Mouse (Mus musculus) bone marrow macrophage, adult 2 months (primary cell): ENCODE measurements at regions not wholly inside any gene's neighbourhood (a gene's known extent, or its start where the extent isn't known, plus 50 kb on each side); places are given as distances from the start of the nearest gene placed in this dataset.

Source experiments
- CTCF ChIP-seq: IDR thresholded peaks from 2 replicates; pipeline ENCODE4 v1.5.1; 2012; ENCODE audit warnings: low read depth, mild to moderate bottlenecking, low read length, moderate library complexity
- POLR2A ChIP-seq: IDR thresholded peaks from 2 replicates; pipeline ENCODE4 v1.6.1; 2012; ENCODE audit warnings: mild to moderate bottlenecking, low read depth, low read length, borderline replicate concordance

DNA sequence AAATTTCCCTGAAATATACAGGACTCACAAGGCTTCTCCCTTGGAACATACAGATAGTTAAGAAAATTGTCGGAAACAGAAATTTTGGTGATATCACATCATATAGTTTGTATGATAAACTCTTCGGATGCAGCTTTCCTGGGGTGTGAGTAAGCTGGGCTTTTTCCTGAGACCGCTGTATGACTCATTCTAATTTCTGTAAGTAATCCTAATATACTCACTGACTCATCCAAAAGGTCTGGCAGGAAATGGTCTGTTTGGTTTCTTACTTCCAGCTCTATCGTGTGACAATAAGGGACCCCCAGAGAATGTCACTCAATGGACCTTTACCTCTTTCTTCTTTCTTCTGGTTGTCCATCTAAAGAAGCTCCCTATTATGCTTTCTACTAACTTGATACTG lies 1273.9 kb upstream of the Tenm2 start:
- TF ChIP-seq CTCF (no peak), POLR2A (no peak)
